Mouse (Mus musculus) megakaryocyte, embryonic 14.5 days (primary cell): ENCODE measurements around the gene Zbtb8os.

Source experiments
- FLI1 ChIP-seq: IDR thresholded peaks from 2 replicates; pipeline ENCODE4 v1.6.1; 2012; ENCODE audit warnings: low read length, inconsistent platforms, mixed read lengths
- GATA1 ChIP-seq: IDR thresholded peaks from 3 replicates; pipeline ENCODE4 v1.6.1; 2012; ENCODE audit warnings: mixed read lengths, low read length, inconsistent platforms, borderline replicate concordance

GRCm38 (mm10) chr4:129381148-129381547 is 45.7 kb downstream of the Zbtb8os start:
- TF ChIP-seq GATA1, result no peak
- no peak for TF ChIP-seq FLI1
